Mouse (Mus musculus) brain, adult 2 months (tissue): ENCODE data around the gene P2ry14.
A peak's percentile ranks its signal among the peaks of the same experiment; 100 is the strongest.
"Not testable (repeated sequence)": the region's sequence is repeated elsewhere in the genome, so short reads cannot be mapped to it uniquely, and the experiment has no call there.

Source experiments
- DNase-seq: peaks from one replicate; pipeline ENCODE4 v3.0.0; 2011; ENCODE audit warnings: low read depth, low spot score

P2ry14 gene

DNA sequence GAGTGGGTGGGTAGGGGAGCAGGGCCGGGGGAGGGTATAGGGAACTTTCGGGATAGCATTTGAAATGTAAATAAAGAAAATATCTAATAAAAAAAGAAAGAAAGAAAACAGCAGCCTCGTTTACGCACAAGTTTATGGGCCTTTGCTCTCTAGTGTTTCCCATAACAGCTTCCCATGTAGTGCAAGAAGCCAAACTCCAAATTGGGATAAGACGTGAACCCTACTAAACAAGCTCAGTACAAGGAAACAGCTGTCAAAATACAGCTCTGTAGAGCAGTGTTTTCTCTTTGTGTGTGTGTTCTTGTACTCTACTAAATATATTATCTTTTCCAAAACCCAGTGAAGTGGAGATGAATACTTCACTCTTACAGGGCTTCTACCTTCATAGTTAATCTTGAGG is 8.2 kb downstream of the P2ry14 start:
- DNase-seq = no peak

DNA sequence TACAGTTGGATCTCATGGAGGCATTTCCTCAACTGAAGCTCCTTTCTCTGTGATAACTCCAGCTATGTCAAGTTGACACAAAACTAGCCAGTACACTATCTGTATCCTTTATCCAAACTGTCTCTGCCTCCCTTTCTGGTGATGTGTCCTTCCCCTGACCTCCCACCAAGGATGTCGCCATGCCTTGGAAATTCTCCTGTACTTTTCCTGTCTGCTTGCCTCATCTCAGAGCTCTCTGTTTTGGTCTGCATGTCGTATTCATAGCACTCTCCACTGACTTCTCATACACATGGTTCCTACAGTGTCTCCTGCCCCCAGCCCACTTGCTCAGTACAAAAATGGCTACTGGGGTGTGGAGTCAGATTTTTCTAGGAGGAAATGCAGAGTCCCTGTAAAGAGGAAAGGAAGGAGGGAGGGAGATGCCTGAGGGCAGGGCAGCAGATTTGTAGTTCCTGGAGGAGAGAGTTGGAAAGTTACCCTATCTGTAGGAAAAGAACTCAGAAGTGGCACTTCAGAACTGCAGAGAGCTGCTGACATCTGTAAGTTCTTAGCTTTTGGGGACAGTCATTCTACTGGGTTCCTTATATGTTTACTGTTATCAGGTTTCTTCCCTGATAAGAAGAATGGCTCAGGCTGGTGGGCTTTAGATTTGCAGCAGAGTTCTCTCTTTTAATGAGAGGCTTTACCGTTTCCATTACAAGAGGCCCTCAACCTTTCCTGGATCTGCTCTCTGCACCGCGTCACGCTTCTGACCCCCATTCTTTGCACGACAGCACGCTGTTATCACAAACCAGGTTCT is 11.7 kb downstream of the P2ry14 start:
- DNase-seq = no peak

DNA sequence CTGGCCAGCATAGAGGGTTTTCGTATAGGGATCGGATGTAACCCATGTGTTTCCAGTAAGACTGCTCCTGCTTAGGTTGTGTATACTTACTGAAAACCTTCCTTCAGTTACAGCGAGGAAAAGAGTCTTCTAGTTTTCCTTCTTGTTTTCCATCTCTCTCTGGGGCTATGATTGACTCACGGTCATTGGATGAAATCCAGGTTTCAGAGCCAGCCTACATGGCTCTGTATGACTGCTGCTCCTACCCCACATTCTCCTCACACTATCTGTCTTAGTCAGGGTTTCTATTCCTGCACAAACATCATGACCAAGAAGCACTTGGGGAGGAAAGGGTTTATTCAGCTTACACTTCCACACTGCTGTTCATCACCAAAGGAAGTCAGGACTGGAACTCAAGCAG is 12.5 kb downstream of the P2ry14 start:
- peak; percentile 68 for DNase-seq

DNA sequence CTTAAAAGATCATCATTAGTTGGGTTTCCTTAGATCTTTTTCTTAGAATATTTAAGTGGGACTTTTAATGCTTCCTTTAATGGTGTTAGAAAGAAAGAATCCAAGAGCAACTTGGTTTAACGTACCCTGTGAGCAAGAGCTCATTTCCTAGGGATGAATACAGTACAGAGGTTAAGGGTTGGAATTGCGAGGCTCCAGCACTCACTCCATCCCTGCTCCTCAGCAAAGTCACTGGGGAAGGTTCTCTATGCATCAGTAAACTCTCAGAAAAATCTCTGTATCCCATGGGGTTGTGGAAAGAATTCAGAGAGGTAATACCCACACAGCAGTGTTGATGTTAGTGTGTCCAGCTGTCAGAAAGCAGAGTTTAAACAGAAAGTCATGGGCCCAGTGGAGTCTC is 13.3 kb downstream of the P2ry14 start:
- no peak for DNase-seq

DNA sequence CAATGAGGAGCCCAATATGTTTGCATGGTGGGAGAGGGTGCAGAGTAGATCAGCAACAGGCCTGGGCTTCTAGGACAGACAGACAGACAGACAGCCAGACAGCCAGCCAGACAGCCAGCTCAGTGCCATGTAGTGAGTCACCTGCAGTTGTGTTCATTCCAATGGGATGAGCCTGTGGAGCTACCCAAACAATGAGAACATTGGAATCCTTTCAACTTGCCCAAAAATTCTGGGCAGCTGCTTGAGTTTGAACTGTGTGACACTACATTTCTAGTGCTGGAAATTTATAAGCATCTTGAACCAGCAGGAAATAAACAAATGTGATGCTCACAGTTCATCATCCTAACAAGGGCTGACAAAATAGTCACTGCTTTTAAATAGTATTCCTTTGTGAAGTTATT is 13.8 kb downstream of the P2ry14 start:
- DNase-seq = no peak

DNA sequence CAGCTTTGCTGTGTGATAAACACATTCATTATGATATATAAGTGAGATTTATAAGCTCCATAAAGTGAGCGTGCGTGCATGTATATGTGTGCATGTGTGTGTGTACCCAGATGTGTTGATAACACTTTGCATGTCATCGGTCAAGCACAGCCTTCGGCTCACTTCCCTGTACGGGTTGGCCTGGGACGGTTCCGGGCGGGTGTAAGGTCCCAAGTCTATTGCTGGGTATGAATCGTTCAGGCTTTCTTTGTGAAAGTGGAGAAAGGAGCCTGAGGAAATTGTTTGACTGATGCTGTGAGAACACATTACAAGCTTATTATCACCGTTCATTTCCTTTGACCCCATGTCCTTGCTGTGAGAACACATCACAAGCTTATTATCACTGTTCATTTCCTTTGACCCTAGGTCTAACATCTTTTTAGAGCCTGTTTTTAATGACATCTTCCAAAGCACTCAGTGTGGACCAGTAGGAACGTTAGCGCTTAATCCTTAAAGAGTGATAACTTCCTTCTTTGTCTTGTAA is 14.4 kb downstream of the P2ry14 start:
- DNase-seq = no peak

DNA sequence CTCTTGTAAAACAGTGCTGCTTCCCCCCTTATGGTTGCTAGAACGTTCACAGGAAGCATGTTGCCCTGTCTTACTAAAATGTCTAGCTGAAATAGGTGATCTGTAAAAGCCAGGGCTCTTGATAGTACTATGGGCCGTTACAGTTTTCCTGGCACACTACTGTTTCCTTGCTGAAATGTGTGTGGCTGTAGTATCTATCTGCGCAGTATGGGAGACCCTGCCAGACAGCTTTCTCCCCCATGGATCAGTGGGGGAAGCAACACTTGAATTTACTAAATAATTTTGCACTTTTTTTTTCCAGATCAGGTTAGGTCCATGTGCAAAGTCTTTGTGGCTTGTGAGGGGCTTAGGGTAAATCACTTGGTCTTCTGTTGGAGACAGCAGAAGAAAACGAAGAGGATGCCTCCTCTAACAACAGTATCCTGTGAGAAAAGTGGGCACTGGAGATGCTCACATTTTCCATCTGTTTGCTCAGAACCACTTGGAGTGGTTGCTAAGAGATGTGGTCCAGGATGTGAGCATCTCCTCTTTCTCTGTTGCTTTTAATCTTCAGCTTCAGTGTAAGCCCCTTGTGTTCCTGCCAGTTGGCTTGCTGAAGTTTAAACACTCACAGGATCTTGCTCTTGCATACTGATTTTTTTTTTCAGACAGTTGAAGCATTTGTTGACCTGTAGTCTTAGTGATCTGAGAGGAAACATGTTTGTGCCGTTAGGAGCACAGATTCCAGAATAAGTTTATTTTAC is 17.3 kb downstream of the P2ry14 start:
- DNase-seq = peak; percentile 47

DNA sequence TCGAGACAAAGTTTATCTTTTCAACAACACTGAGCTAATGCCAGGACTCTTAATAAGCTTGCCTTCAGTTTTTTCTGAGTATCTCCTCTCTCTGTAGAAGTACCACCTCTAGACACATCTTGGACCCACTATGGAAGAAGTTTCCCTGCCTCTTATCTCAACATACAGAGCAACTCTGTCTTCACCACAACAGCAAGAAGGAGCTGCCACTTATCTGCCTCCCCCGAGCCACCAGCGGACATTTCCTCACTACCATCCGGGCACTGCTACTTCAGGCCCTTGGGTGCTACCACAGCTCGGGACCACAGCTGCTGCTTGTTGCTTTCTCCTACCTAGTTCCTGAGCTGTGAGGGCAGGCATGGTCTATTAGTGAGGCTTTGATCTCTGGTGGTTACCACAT is 20.2 kb downstream of the P2ry14 start:
- no peak for DNase-seq

DNA sequence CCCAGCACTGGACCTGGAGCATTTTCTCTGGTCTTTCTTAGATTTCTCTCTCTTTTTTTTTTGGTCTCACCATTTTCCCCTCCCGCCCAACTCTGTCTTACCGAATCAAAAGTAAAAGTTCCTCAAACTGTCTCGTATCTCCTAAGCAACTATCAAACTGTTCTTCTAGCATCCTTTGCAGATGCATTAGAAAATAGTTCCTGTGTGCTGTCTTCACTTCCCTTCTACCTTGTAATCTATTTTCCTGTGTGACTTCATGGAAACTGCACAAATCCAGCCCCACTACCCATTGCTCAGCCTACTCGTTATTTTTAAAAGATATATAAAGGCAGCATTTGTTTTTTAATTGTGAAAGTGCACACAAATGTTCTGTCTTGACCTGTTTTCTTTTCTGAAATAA is 21.5 kb downstream of the P2ry14 start:
- no peak for DNase-seq

DNA sequence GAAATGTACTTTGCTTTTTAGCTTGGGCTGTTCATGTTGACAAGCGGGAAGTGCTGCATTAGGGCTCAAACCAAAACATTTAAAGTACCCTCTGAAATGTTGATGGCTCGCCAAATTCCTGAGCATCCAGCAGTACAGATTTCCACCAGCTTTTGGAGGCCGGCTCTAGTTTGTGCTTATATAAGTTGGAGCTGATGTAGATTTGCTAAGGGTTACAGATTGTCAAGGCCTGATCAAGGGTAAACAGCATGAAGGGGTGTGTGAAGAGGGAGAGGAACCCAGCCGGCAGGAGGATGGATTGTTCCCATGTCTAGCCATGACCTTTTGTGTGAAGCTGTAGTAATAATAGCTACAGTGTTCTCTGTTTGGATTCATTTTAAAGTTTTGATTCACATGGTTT is 22.3 kb downstream of the P2ry14 start:
- no peak for DNase-seq

DNA sequence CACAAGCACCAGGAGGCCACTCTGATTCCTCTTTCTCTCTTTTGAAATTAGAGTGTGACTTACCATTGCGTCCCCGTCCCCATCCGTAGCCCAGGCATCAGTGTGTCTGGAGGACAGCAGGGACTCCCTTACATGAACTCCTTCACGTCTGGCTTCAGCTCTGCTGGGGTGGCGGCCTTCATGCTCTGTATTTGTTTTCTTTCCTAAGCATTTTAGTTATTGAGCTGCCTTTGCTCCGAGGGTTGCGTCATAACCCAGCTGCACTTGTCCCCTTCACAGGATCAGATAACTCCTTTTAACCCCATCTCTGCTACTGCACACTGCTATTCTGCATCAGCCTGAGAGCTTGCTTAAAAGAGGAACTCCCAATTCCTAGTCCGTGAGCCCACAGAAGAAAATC is 23.0 kb downstream of the P2ry14 start:
- DNase-seq = no peak

DNA sequence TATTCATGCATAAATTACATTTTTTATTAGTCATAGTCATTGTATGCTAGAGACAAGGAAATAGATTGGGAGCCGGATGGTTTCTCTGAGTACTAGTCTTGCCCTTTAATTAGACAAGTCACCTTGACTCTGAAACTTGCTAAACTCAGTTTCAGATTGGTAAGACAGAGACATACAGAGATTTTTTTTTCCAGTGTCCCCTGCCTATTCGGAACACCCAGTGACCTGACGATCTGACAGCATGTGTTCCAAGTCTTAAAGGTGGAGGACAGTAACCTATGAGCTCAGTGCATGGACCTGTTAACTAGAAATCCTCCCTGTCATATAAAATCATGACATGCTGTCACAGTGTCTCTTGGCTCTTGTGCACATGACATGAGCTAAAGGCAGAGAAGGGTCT is 23.9 kb downstream of the P2ry14 start:
- DNase-seq = no peak

DNA sequence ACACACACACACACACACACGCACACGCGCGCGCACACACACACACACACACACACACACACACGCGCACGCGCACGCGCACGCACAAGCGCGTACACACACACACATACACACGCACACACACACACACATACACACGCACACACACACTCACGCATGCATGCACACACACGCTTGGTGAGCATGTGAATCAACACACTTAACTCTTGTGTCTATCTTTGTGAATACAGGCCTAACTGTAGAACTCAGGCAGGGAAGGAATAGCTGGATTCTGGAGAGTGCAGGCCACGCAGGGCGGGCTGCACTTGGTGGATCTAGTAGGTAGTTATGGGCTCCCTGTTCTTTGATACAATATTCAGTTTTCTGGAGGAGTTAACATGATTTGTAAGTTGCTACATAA is 24.7 kb downstream of the P2ry14 start:
- no peak for DNase-seq

DNA sequence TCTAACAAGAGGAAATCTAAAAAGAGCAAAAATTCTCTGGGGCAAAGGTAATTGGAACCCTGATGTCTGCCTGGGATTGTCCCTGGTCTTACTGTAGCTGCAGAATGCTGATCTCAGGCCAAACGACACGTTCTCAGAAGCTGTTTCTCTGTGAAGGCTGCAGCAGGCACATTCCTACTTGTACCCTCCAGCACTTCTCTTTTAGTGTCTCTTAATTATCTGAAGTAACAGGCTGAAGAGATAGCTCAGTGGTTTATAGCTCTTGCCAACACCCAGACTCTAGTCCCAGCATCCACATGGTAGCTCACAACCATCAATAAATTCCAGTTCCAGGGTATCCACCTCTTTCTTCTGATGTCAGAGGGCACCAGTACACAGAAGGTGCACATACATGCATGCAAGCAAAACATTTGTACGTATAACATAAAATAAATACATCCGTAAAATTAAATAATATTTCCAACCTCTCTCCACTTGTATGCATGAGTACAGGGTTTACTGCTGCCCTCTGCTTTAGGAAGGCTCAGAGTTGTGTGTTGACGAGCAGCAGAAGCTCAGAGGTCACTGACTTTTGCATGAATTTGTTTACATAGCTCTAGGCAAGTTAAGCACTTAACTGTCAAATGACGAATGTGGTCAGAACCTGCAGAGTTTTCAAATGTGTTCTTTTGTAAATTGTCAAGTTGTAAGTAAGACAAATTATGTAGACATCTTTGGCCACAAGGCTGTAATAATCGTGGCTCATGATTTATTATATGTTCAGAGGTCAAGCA is 27.4 kb downstream of the P2ry14 start:
- no peak for DNase-seq

DNA sequence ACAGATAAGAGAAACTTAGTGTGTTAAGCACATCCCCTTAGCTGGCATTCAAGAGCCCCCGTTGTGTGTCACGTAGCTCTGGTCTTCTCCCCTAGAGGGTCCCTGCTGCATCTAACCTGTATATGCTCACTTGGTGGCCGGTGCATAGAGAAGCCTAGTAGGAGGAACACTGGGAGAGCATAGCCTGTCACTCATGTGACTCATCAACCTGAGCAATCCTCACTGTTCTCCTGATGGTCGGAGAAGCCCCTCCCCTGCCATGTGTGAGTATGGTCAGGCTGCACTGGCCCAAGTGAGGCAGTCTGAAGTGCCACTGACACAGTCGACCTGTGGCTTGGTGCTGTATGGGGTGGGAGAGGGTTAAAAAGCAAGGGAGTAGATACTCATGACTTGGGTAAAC is 28.4 kb downstream of the P2ry14 start:
- DNase-seq = no peak

DNA sequence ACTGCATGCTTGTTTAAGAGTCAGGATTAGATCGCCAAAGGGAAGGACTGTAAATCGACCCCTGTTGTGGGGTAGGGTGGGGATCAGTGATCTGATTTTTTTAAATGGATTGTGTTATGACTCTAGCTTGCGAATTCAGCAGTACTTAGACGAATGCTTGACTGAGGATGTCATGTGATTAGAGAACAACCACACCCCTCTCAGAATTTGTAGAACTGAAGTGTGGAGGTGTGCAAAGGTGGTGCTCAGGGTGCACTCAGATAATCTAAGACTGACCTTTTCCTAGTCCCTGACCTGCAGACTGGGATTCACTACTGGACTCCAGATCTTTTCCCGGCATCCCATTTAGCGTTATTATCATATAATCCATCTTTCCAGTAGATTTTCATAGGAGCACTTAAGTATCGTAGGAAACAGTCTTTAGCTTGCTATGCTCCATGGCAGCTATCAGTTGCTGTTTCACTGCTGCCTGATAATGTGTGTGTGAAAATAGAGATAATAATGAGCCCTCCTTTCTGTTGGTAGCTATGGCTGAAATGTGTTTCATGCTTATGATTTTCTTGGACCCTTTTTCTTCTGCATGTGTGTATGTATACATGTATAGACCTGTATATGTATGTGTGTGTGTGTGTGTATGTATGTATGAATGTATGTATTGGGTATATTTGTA is 31.5 kb downstream of the P2ry14 start:
- DNase-seq = no peak

DNA sequence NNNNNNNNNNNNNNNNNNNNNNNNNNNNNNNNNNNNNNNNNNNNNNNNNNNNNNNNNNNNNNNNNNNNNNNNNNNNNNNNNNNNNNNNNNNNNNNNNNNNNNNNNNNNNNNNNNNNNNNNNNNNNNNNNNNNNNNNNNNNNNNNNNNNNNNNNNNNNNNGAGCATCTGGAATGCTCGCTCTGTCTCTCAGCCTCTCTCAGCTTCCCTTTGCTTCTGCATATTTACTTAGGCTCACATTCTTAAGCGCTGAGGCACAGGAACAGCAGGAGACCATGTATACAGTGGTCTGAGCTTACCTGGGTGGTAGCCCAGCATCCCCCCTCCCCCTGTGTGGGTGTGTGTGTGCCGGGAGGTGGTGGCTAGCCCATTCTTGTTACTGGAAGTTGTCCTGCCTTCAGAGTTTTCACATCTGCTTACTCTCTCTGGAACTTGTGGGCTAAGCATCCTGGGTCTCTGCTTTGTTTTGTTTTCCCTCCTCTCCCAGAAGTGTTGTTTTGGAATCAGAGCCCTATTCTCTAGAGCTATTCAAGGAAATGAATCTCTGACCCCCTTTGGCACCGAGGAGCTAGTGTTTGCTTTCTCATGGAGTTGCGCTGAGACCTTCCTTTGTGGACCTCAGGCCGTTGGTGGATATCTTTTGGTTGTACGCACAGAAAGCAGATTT is 32.2 kb downstream of the P2ry14 start:
- peak; percentile 55 for DNase-seq

DNA sequence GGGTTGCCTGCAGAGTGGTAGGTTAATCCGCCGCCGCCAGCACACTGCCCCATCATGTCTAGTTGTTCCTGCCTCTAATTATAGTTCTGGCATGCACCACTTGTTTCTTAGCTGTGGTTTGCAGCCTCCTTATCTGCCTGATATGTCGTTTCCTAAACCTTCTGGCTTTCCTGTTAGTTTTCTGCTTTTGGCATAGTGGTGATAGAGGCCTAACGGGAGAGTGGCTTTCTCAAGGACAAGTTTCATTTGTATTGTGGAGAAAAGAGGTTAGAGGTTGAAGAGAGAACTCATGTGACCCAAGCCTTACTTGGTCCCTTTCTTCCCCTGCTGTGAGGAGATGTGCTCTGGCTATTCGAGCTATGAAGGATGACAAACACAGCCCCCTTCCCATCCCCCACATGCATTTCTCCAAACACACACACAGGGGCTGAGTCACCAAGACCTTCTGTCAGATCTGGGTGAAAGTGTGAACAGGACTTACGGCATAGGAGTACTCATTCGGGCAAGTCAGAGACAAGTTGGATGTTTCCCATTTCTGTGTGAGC is 39.4 kb downstream of the P2ry14 start:
- no peak for DNase-seq

DNA sequence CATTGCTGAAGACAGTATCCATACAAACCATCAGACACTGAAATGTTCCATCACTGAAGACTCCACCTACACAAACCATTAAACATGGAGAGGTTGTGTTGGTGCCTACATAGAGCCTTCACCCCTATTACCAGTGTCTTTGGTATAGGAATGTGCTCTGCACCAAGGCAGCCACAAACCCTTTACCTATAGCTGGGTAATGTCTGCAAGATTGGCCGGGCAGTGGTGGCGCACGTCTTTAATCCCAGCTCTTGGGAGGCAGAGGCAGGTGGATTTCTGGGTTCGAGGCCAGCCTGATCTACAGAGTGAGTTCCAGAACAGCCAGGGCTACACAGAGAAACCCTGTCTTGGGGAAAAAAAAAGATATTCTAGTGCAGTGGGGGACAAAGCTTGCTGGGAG is 40.1 kb downstream of the P2ry14 start:
- DNase-seq = not testable (repeated sequence)

DNA sequence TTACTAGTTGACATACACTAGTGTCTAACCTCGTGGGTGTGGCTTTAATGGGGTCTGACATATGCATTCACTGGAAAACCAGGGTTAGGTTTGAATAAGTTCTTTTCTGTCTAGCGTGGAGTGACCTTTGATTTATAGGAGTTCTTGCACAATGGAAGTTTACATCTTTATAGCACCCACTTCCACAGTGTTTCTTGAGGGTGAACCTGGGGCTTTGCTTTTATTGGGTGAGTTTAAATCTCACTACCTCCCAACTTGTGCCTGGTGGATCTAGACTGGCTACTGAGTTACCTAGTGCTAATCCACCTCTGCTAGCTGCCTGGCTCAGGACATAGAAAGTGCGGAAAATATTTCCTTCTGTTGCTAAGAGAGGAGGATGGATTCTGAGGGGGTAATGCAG is 41.5 kb downstream of the P2ry14 start:
- DNase-seq = no peak

DNA sequence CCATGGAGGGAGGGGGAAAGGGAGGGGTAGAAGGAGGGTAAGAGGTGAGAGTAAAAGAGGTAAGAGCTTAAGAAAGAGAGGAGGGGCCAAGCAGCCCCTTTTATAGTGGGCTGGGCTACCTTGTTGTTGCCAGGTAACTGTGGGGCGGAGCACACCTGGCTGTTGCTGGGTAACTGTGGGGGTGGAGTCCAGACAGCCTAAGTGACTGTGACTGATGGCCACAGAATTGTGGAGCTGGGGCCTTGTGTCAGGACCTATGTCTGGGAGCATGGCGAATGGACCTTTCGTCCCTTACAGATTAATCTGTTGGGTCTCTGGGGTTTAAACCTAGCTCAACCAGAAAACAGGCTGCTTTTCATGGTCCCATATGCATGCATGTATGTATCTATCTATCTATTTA is 43.6 kb downstream of the P2ry14 start:
- not testable (repeated sequence) for DNase-seq
